Mouse (Mus musculus) macrophage (primary cell): Measurements from ENCODE around the gene Smad6. TPM values are rescaled to one million over a fixed set of nuclear protein-coding genes. Genes with fewer than 3 reads are reported as not detected.
A peak's percentile ranks its signal among the peaks of the same experiment; 100 is the strongest.

Experiments used
- H3K27ac ChIP-seq: fragments of 350-480 bp; formaldehyde crosslinking; 2 replicates; pipeline ENCODE4 v1.9.0; 2021
- H3K36me3 ChIP-seq: fragments of 350-480 bp; formaldehyde crosslinking; 2 replicates; pipeline ENCODE4 v1.9.0; 2021; ENCODE audit errors: inconsistent target
- H3K4me3 ChIP-seq: fragments of 350-480 bp; formaldehyde crosslinking; 2 replicates; pipeline ENCODE4 v1.9.0; 2021; ENCODE audit errors: inconsistent target
- H3K79me2 ChIP-seq: fragments of 350-480 bp; formaldehyde crosslinking; 2 replicates; pipeline ENCODE4 v1.9.0; 2021; ENCODE audit errors: inconsistent target
- WGBS: methylation state at CpG from one replicate; pipeline ENCODE4 v1.1.7; 2026; ENCODE audit warnings: inconsistent platforms; ENCODE audit not compliant: missing documents; 5-methylcytosine and 5-hydroxymethylcytosine counted together
- polyA plus RNA-seq: library from polyadenylated mRNA; stranded (reverse); fragments of 250-400 nt; gene quantifications from 3 replicates; pipeline ENCODE4 v1.2.4, GENCODE M21; 2018; ENCODE audit warnings: inconsistent platforms

Gene Smad6
- polyA plus RNA-seq, 1 experiment from 2014 or later, result 0.09 TPM

GRCm38 (mm10) chr9:63985125-63985524 is 36.7 kb downstream of the Smad6 start:
- peak overlapping the region; percentile 17; the same call in 1 of the 2 replicates for H3K27ac ChIP-seq

GRCm38 (mm10) chr9:63982937-63983632 is 38.8 kb downstream of the Smad6 start:
- WGBS, result 94% methylated on average over 12 of the region's 12 CpGs
- Histone ChIP-seq H3K27ac (no peak overlapping the region), H3K79me2 (peaks cover 44% of the 10 kb centered on the region), H3K36me3 (no peaks in the 10 kb centered on the region), H3K4me3 (no peak overlapping the region)

More at GRCm38 (mm10) chr9:63985125-63985524, 36.7 kb downstream of the Smad6 start:
- 15% methylated on average over 6 of the region's 6 CpGs for WGBS
- H3K79me2 ChIP-seq, result peaks cover 44% of the 10 kb centered on the region
- no peaks in the 10 kb centered on the region for H3K36me3 ChIP-seq
- H3K4me3 ChIP-seq, result no peak overlapping the region

DNA sequence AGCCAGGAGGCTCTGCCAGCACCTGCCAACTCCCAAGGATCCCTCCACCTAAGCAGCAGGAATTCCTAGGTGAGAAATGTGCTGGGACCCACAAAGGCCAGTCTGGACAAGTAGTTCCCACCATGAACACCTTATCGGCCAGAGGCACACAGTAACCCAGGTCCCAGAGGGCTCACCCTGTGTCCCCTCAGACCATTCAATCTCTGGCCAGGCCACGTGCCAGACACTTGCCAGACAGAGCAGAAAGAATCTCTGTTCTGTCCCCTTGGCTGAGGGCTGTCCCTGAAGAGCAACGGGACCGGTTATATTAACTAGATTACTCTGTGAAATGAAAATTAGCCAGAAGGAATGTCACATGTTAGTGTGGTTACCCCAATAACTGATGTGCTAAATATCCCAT is 39.9 kb downstream of the Smad6 start:
- Histone ChIP-seq H3K4me3 (no peak overlapping the region), H3K79me2 (peaks cover 39% of the 10 kb centered on the region), H3K27ac (no peak overlapping the region), H3K36me3 (no peaks in the 10 kb centered on the region)
- WGBS, result 100% methylated on average over 4 of the region's 4 CpGs

DNA sequence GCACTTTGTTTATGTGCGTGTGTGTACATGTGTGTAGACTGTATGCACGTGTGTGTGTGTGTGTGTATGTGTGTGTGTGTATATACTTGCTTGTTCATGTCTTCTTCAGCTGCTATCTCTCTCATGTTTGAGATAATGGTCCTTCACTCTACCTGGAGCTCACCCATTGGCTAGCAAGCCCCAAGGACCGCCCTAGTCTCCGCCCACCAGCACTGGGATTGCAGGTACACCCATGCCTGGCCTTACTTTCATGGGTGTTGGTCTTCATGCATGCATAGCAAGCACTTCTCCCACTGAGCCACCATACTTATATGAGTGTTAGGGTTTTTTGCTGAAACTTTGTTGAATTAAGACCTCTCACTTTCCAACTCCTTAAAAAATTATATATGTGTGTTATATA is 40.5 kb downstream of the Smad6 start:
- no peak overlapping the region for H3K4me3 ChIP-seq
- H3K79me2 ChIP-seq, result peaks cover 34% of the 10 kb centered on the region
- 95% methylated on average over 4 of the region's 4 CpGs for WGBS
- H3K27ac ChIP-seq, result no peak overlapping the region
- H3K36me3 ChIP-seq, result no peaks in the 10 kb centered on the region

GRCm38 (mm10) chr9:63980179-63981086 is 41.4 kb downstream of the Smad6 start:
- 92% methylated on average over 16 of the region's 18 CpGs for whole genome bisulfite sequencing
- H3K79me2 ChIP-seq, result peaks cover 34% of the 10 kb centered on the region
- no peak overlapping the region for H3K4me3 ChIP-seq
- no peaks in the 10 kb centered on the region for H3K36me3 ChIP-seq
- no peak overlapping the region for H3K27ac ChIP-seq

DNA sequence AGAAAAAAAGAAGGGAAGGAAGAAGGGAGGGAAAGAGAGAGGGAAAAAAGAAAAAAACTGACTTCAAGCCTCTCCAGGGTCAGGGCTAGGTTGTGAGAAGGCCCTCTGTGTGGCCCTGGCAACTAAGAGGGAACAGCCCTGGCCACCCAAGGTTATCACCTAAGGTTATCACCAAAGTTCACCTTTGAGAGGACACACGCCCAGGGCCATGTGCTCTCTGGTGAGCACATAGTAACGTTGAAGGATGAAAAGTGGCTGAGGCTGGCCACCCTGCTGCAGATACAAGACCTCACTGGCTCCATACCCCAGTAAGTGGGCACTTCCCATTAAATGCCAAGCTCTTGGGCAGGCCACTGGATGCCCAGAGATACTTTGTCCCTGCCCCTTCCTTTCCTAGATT is 42.6 kb downstream of the Smad6 start:
- Histone ChIP-seq H3K4me3 (no peak overlapping the region), H3K36me3 (no peaks in the 10 kb centered on the region), H3K27ac (no peak overlapping the region), H3K79me2 (peaks cover 30% of the 10 kb centered on the region)
- 92% methylated on average over 2 of the region's 2 CpGs for WGBS

DNA sequence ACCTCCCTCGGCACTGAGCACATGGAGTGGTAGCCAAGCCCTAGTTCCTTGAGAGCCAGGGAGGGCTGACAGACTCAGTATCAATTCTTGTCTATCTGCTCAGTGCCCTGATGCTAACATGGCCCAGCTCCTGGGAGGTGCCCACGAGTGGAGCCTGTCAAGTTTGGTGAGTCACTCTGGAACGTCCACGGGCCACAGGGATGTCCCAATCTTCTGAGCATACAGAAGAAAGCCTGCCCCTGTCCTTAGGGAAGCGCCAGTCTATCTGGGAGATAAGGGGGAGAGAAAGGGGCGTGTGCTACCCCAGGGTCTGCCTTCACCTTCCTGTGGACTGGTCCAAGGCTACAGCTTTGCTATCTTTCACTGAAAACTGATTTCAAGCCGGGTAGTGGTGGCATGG is 43.2 kb downstream of the Smad6 start:
- 81% methylated on average over 7 of the region's 7 CpGs for WGBS
- Histone ChIP-seq H3K4me3 (no peak overlapping the region), H3K79me2 (peaks cover 25% of the 10 kb centered on the region), H3K27ac (no peak overlapping the region), H3K36me3 (no peaks in the 10 kb centered on the region)

DNA sequence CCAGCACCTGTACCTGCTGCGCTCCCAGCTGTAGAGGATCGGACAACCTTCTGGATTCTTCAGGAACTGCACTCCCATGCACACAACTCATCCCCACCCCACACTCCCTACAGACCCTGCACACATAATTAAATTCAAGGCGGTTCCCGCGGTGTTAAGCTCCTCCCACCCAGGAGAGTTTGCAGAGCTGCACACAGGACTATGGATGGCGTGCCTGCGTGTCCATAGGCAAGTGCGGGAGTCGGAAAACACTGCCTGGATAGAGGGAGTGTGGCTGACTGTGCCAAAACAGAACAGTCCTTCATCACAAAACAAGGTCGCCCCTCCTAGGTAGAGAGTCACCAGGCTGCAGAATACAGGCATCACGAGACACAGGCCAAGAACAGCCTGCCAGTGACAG is 45.9 kb downstream of the Smad6 start:
- no peak overlapping the region for H3K4me3 ChIP-seq
- H3K27ac ChIP-seq, result no peak overlapping the region
- peaks cover 10% of the 10 kb centered on the region for H3K79me2 ChIP-seq
- no peaks in the 10 kb centered on the region for H3K36me3 ChIP-seq
- 90% methylated on average over 11 of the region's 11 CpGs for WGBS

DNA sequence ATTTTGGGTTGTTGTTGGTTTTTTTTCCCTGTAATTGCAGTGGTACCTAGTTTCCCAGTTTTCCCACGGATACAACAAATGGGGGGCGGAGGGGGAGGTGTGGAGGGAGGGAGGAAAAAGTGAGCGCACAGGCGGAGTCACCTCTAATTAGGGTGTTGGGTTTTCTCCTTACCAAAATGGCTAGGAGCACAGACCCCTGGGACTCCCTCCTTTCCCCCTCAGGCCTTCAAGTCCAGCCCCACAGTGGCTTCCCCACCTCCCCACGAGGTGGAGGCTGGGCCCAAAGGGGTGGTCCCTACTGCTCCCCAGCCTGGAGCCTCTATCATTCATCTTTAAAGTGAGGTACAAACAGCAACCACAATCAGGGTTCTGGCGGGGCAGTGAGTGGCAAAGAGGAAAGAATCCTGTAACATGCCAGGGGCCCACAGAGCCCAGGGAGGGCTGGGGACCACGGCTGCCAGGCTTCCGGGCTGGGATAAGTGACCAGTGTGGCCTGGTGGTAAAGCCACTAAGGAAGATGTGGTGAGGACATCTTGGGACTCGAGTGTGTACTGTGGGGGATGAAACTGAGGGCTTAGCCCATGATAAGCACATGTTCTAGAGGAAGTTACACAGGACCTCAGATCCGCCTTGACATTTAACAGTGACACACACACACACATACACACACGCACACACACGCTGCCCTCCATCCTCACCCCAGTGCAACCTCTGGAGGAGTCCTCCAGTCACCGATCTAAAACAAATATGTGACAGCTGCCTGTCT is 47.4 kb downstream of the Smad6 start:
- H3K36me3 ChIP-seq, result no peaks in the 10 kb centered on the region
- 49% methylated on average over 13 of the region's 13 CpGs for WGBS
- peak overlapping the region; percentile 42 for H3K27ac ChIP-seq
- peaks cover 7% of the 10 kb centered on the region for H3K79me2 ChIP-seq
- H3K4me3 ChIP-seq, result no peak overlapping the region

DNA sequence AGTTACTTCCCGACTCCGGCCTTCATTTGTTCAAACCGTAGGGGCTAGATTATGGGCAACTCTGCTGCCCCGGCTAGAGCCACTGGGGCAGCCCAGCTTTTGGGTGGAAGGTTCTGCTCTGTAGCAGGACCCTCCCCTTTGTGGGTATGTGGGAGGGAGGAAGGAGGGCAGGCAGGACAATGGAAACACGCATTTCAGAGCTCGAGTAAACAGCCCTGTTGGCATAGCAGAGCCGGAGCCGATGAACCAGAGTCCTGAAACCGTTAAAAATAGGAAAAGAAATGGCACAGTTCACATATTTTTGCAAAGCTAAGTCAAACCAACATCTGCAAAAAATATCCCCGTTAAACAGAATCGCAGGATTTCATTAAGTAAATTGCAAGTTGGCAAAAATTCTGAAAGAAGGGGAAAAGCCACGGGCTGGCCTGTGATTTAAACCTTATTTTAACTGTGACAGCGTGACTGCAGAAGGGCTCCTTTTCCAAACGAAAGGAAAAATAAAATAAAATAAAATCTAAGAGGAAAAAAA is 48.1 kb downstream of the Smad6 start:
- Histone ChIP-seq H3K27ac (peak overlapping the region; percentile 42), H3K4me3 (no peak overlapping the region), H3K79me2 (peaks cover 7% of the 10 kb centered on the region), H3K36me3 (no peaks in the 10 kb centered on the region)
- WGBS, result 74% methylated on average over 14 of the region's 14 CpGs

GRCm38 (mm10) chr9:63972576-63973290 is 49.1 kb downstream of the Smad6 start:
- 94% methylated on average over 10 of the region's 11 CpGs for WGBS
- Histone ChIP-seq H3K27ac (no peak overlapping the region), H3K4me3 (no peak overlapping the region), H3K79me2 (peaks cover 14% of the 10 kb centered on the region), H3K36me3 (no peaks in the 10 kb centered on the region)

DNA sequence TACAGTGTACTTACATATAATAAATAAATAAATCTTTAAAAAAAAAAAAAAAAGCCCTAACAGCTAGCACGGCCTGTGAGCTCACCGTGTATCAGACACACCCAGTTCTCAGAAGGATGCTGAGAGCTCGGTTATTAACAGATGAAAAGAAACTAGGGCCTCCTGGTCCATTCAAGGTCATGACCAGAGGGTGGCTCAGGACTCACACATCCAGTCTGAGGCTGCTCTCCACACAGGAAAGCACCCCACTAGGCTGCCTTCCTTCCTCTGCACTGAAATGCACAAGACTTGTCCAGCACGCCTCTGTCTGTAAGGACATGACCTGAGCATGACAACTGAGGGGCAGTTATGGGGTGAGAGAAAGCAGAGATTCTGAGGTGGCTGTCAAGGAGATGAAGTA is 50.3 kb downstream of the Smad6 start:
- Histone ChIP-seq H3K79me2 (peaks cover 23% of the 10 kb centered on the region), H3K27ac (no peak overlapping the region), H3K36me3 (no peaks in the 10 kb centered on the region), H3K4me3 (no peak overlapping the region)
- 71% methylated on average over 4 of the region's 4 CpGs for WGBS

- WGBS, result 89% methylated on average over 6 of the region's 6 CpGs
- Histone ChIP-seq H3K4me3 (no peak overlapping the region), H3K79me2 (peaks cover 23% of the 10 kb centered on the region), H3K27ac (no peak overlapping the region), H3K36me3 (no peaks in the 10 kb centered on the region)
Observed at GRCm38 (mm10) chr9:63970836-63971235, 51.0 kb downstream of the Smad6 start.

DNA sequence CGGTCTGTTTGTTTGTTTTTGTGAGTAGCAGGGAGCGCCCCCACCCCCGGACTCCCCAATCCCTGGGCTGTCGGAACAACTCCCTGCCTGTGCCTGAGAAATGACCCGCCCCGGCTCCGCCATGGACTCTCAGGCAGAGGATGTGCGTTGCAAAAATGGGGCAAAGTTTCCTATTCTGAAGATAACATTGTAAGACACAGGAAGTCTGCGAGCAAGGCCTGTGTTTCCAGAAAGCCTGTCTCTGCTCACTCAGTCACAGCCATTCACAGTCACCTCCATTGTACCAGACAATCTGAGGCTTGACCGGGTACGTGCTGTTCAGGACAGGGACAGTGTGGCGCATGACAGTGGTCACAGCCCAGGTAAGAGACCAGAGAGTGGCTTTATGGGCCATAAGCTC is 51.5 kb downstream of the Smad6 start:
- Histone ChIP-seq H3K79me2 (peaks cover 27% of the 10 kb centered on the region), H3K27ac (no peak overlapping the region), H3K36me3 (no peaks in the 10 kb centered on the region), H3K4me3 (no peak overlapping the region)
- 83% methylated on average over 12 of the region's 12 CpGs for WGBS
